Mouse (Mus musculus): ENCODE data around the gene Cep68. TPM values are rescaled to one million over a fixed set of nuclear protein-coding genes. Genes with fewer than 3 reads are reported as not detected.

The Cep68 gene
- 10 to 100 TPM; 44.1 to 44.2 TPM for total RNA-seq (2021)

DNA sequence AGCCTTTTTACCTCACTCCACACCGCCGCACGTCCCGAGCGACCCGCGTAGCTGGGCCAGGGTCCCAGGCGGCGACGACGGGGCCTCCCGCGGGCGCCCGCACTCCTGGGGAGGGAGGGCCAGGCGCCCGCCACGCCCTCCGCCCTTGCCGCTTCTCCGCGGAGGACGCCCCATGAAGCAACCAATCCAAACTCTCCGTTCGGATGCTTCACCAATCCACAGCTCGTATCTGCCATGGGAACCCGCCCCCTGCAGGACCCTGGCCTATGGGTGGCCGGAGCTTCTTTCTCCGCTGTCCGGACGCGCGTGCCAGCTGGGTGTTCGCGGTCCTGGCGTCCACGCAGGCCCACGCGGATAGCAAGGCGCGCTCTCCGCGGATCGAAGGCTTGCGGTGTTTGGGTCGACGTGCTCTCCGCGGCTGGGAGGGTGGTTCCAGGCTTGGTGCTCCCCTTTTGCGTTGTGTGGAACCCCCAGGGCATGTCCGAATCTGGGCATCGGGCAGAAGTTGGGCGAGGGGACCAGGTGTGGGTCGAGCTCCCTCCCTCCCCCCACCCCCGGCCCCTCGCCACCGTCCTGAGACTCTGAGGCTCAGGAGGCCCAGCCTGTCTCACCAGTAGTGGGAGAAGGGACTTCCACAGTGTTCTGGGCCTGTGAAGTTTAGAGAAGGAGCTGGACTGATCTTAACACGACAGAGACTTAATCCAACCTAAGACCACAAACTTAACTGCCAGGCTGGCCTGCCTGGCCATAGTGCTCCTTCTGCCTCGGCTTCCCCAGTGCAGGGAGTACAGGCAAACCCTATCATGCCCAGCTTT is at the start of gene Cep68:
Gene Cep68 (minus strand): TSS at position 134 of the 815 bp plus-strand sequence.
- DNase-seq, result peak; percentile 96

DNA sequence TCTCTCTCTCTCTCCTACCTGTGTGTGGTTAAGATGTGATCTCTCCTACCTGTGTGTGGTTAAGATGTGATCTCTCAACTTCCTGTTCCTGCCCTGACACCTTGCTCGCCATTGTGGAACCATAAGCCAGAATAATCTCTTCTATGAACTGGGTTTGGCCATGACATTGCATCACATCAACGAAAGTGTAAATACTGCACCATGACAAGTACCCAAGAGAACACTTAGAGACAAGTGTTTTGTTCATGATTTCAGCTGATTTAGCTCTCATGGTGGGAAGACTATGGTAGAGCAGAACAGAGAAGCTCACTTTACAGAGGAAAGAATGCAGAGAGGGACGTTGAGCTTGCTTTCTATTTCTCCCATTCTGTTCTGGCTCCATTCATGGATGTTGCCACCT is 35.2 kb upstream of the Cep68 start:
- DNase-seq, result no peak

DNA sequence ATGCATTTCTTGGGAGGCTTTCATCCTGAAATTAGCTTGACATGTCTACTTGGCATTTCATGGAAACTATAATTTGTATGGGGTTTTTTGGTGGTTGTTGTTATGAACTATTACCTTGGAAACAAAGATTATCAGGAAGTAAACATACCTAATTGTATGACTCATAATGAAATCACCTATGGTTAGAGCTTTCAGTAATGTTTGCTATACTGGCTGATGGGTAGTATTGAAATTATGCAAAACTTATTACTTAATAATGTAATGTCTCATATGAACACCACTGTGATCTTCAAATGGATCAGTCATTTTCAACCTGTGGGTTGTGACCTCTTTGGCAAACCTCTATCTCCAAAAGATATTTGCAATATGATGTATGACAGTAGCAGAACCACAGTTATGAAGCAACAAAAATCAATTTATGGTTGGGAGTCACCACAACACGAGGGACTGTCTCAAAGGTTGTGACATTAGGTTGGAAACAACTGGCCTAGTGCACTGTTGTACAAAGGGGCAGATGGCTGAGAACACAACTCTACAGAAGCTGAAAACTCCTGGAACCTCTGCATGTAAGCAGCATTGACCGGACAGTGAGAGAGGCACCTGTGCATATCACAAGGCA is 33.5 kb upstream of the Cep68 start:
- DNase-seq, result no peak

DNA sequence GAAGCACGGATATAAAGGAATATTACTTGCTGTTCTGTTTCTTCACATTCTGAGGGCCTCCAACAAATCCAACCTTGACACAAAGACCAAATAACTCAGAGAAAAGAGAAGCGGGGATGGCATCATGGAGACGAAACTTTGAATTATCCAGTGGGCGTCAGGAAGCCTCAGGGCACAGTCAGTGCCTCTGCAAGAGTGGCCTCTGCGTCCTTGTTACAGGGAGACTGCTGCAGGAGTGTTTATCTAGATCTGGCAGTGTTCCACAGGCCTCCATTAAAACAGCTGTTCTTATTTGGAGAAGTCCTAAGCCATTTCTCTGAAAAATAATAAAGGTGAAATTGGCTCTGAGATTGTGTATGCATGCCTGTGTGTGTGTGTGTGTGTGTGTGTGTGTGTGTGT is 31.8 kb upstream of the Cep68 start:
- DNase-seq, result no peak

DNA sequence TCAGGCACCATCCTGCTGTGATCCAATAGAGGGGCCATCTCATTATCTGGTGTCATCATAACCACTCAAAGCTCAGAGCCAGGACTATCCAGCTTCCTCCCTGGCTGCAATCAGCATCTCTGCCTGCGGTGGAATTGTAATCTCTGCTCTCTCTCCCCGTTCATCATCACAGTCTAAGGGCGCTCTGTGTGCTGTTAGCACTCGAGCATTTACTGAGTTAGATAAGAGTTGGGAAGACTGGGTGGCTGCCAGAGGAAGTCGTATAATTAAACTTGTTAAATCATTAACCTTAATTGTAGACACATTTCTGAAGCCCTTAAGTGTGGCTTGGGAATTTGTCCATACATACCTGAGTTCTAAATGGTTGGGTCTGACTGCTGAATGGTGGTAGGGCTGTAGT is 29.5 kb upstream of the Cep68 start:
- no peak for DNase-seq

DNA sequence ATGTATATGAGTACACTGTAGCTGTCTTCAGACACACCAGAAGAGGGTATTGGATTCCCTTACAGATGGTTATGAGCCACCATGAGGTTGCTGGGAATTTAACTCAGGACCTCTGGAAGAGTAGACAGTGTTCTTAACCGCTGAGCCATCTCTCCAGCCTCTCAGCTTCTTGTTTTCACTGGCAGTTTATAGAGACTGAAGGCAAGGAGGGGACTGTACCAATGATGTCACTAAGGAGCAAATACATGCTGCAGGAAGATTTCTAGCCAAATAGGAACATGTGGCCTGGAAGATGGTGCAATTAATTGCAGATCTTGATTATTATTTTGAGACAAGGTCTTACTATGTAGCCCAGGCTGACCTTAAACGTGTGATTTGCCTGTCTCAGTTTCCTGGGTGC is 27.9 kb upstream of the Cep68 start:
- no peak for DNase-seq

DNA sequence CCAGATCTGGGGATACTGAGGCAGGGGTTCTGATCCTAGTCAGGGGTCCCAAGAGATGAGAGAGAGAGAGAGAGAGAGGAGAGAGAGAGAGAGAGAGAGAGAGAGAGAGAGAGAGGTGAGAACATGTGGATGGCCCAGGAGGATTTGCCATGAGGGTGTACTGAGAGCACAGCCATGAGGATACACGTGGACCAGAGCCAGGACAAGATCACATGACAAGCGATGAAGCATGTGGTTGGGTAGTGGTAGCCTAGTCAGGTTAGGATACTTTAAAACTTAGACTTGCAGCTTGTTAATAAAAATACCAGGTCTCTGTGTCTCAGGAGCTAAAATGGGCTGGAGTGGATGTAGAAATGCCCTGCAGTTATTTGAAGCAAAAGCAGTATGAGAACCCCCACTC is 26.7 kb upstream of the Cep68 start:
- no peak for DNase-seq

DNA sequence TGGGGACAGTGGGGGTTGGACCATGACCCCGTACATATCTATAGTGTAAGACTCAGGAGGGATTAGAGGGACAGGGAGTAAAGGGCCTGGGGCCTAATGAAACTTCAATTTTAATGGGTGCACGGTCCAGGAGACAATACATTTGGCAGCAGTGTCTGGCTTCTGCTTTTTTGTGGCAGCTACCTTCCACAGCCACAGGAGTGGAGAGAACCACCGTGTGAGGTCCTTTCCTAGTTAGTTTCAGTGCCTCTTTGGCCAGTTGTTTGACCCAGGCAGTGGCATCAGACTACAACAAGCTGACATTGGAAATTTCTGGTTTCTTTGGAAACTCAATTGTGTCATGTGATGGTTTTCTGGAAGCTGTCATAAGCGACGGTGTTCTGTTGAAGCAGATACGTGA is 20.7 kb upstream of the Cep68 start:
- DNase-seq, result no peak

DNA sequence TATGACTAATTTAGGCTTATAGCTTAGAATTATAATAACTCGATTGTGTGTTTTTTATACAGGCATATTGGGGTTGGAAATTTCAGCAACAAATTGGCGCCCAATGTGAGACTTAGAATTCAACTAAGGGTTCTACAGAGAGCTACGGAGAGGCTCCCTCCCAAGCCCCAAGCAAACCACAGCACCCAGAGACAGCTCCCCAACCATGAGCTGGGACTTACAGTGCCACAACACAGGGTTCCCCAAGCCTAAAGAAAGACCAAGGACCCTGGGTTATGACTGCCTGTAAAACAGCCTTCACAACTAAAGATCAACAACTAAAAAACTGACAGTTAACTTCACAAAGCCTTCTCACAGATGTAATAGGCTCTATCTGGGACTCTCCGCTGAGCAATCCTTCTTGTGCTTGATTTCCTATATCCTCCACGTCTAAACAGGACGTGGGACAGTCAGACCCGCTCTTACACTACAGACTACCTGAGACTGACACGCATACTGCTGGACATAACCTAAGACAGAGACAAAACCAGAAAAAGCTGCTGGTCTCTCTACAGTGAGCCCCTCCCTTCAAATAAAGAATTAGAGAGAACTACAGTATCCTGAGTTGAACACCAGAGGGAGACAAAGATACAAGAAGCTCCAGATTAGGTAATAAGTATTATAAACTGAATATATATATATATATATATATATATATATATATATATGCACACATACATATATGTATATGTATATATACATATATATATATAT is 13.6 kb upstream of the Cep68 start:
- DNase-seq, result no peak

DNA sequence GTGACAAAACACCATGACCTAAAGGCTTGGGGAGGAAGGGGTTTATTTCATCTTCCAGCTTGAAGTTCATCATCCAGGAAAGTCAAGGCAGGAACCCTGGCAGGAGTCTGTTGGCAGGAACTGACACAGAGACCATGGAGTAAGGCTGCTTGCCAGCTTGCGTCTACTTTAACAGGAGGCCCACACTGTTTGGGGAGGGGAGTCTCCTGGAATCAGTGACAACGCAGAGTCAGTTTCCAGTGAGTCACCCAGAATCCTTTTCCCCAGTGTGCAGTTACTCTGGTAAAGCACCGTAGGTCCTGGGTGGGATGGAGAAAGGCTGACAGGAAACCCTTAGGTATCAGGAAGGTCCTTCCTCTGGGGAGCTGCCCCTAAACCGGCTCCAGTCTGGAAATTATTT is 5.6 kb upstream of the Cep68 start:
- no peak for DNase-seq

DNA sequence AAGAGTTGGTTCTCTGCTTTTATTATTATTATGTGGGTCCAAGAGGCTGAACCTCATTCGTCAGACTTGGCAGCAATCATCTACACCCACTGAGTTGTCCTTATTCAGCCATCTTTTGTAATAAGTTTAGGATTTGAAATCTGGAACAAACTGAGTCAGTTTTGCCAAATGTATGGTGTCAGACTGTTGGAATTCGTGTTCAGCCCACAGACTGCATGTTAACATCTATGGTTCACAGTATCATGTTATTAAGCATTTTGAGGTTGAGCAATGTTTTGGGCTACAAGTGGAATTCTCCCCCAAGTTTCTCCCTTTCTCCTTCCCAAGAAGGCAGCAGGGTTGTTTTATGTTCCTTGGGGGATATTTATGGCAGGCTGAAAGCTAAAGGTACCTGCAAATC is 3.9 kb upstream of the Cep68 start:
- DNase-seq, result no peak

DNA sequence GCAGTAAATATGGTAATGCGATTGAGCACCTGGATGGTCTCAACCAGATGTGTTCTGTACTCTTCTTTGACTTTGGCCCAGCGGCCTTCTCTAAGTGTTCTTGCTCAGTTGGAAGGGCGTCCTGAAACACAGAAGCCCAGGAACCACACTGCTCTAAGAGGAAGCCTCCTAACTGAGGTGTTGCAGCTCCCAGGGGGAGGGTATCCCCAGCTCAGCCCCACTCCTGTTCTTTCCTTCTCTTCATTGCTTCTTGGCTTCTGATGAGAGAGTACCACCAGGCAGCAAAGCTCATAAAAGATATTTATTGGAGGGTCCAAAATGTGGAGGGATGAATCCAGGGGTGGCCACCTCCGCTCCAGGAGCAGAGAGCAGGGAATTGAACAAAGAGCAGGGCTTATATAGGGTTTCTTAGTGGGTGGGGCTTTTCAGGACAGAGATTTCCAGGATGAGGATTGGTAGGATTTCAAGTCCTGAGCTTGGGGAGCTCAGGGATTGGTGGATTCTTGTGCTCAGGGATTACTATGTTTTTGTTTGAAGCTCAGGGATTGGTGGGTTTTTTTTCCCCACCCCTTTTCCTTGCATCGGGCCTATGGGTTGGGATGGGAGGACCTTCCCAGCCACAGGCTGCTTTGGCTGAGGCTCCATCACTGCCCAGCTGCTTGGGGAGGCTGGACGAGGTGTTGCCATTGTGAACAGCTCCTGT is 1.4 kb upstream of the Cep68 start:
- no peak for DNase-seq

DNA sequence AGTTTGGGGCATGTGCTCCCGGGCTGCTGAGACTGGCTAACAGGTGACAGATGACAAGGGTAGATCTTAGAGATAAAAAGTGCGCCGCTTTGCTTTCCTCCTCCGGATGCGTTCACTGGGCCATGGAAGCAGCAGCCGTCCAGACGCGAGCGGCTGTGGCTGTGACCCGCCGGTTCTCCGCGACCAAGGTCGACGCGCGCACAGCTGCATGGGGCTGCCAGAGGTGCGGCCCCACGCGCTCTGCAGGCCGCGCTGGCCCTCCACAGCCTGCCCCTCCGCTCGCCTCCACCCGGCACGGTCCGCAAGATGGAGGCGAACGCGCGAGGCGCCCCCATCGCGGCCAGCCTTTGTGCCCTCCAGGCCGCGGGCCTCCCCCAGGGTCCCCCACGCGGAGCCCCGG is 389 bp downstream of the Cep68 start:
- DNase-seq, result no peak

DNA sequence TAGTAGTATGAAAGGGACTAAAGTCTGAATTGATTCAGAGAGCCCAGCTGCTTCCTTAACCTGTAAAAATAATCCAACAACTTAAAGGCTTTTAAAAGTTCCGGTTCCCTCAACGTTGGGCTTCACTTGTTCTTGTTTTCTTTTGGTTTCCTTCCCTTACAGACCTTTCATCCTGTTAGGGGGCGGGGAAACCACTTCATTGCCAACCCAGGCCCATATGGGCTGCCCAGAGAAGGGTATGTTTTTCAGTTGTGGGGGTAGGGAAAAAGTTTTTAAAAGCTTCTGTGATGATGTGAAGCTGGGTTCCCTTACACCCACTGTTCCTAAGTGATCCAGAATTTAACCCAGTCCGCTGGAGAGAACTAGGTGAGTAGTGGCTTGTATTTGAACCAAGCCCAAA is 952 bp downstream of the Cep68 start:
- DNase-seq, result no peak

DNA sequence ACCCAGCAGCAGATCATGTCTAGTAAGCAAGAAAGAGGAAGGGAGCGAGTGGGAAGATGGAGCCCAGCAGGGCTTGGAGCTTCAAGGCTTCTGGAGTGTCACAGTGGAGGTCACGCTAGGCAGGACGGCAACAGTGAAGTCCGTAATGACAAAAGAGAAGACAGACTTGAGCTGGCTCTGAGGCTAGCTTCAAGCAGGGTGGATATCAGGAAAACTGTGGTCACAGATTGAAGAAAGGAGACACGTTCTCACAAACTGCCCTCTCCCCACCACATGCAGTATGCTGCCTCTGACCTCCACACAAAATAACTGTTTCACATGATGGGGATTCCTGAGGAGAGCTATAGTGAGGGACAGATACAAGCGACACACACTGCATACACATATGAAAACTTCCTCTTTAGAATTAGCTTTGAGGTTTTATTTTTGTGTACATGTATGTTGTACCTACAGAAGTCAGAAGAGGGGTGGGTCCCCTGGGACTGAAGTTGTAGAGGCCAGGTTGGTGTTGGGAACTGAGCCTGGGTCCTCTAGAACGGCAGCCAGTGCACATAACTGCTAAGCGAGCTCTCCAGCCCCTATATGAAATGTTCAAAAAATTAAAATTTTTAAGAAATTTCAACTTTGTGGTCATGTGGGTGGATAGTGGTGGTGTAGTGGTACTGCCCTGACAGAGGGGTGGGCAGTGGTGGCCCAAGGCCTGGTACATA is 1.9 kb downstream of the Cep68 start:
- no peak for DNase-seq

DNA sequence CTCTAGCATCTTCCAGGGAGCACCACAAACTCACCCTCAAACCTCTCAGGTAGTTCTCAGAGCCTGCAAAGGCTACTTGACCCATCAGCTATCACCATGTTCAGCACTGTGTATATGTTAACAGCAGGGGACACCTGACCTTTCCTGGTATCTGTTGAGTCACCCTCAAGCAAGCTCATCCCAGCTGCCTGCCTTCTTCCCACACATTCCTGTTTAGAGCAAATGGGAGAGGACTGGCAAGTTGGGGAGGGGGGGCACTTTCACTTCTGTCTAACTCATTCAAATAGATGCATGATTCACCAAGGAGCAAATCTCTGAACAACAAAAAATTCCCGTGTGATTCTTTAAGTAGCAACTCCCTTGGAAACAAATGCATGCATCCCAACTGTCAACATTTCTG is 2.6 kb downstream of the Cep68 start:
- DNase-seq, result no peak

DNA sequence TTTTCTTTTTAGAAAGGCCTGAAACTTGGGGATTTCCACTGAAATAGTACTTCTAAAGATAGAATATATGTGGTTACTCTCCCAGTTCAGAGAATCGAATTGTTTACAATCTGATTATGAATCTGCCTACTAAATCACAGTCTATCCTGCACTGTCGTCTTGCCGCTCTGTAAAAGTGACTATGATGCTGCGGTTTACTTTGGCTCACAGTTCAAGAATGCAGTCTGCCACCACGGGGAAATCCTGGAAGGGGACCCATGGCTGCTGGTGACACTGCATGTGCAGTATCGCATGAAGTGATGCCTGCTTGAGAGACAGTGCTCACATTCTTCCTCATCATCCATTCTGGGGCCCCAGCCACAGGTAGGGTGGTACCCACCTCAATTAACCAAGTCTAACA is 3.9 kb downstream of the Cep68 start:
- DNase-seq, result no peak

DNA sequence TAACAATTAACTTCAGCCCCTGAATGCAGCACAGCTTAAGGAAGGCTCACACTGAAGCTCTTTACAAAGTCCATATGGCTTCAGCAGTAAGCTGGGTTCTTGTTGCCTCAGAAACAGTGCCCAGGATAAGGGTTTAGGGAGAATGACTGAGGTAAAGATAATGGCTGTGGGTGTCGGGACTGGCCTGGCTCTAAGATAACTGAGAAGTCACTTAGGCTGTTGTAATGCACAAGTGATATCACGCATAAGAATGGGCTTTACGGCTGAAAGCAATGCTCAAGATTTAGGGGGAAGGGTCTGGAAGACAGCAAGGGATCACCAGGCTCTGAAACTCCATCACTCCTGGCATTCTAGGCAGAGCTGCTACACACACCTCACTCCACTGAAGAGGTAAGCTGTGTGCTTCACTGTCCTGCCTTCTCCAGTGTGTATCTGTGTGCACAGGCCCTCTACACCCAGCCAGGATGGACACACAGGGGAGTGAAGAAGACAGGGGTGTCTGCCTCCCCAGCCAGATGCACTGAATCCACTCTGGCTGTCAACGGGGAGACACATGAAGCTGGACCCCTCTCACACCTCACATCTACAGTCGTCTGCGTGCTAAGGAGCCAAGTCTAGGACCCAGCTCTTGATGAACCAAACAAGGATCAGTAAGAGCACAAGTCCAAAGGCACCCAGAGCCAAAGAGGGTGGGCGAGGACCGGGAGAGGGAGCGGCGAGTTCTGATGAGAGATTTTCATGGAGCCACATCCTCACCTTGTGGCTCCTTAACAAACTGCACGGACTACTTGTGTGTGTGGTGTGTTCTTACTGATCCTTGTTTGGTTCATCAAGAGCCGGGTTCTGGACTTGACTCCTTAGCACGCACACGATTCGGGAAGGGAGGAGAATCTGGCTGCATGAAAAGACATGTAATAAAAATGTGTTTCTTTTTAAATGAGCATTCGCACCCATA is 4.6 kb downstream of the Cep68 start:
- no peak for DNase-seq

DNA sequence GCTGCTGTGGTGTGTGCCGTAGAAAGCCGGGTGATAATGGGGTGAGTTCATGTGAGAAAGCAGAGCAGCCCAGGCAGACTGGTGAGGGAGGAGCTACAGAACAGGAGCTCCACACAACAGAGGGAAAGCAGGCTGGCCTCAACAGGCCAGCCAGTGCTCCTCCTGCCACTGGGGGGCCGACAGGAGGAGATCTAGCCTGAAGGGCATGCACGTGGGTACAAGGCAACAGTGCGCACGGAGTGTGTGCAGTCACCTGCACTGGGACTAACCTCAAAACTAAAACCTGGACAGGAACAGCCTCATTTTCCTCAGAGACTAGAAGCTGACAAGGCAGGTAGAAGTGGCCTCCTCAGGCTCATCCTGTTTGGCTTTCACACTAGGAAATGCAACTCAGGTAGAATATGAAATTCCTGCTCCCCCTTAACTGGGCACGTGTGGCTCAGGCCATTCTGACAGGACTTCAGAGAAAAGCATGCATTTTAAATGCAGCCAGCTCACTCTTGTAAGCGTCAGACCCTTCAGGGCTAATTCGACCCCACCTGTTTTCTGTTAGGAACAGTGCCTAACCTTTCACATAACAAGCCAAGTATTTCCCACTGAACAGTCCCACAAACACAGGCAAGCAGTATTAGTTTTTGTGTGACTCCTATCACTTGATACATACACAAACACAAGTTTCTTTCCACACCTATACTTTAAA is 5.9 kb downstream of the Cep68 start:
- peak; percentile 36 for DNase-seq

DNA sequence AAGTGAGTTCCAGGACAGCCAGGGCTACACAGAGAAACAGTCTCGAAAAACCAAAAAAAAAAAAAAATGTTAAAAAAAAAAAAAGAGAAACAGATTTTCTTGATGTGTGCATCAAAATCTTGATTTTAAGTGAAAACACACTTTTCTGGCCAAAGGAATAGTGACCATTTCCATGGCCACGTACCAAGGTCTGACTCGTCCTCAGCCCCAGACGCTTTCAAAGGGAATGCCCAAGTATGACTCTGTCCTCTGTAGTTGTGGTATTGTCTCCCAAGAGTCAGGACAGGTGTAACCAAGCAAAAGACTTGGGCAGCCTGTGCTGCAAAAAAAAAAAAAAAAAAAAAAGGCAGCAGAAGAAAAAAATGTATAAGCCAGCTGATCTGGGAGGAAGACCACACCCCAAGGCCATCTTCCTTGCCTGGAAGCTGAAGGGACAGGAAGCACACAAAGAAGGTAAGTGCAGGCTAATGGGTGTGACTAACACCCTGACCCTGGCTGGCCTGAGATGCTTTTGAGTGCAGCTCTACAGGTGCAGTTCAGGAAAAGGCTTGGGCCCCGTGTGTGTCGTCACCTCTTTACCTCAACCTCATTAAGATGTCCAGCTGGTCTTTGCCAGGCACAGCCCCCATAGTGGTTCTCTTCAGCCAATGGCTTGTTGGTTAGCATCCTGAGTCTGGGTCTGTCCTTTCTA is 6.7 kb downstream of the Cep68 start:
- DNase-seq, result no peak

Data from heart, postnatal 4 days (tissue).